Mouse (Mus musculus) thymus, adult 2 months (tissue): Measurements from ENCODE around the gene Akt1s1. TPM values are rescaled to one million over a fixed set of nuclear protein-coding genes. Genes with fewer than 3 reads are reported as not detected.

Experiments
- DNase-seq: peaks from one replicate; pipeline ENCODE4 v3.0.0; 2021
- H3K27ac ChIP-seq: fragments of 200-500 bp; 2 replicates; pipeline ENCODE4 v1.5.1; 2012; ENCODE audit warnings: low read length, control low read depth; ENCODE audit not compliant: control insufficient read depth, insufficient read depth
- H3K27me3 ChIP-seq: fragments of 200-500 bp; 2 replicates; pipeline ENCODE4 v1.6.1; 2012; ENCODE audit warnings: mild to moderate bottlenecking, low read length, moderate library complexity, mixed read lengths; ENCODE audit not compliant: control insufficient read depth, insufficient read depth
- H3K36me3 ChIP-seq: fragments of 200-500 bp; 2 replicates; pipeline ENCODE4 v1.6.1; 2012; ENCODE audit warnings: mild to moderate bottlenecking, low read length, moderate library complexity; ENCODE audit not compliant: control insufficient read depth, insufficient read depth
- H3K4me1 ChIP-seq: fragments of 200-500 bp; replicated peaks from 2 replicates; pipeline ENCODE4 v1.6.1; 2012; ENCODE audit warnings: low read length; ENCODE audit not compliant: control insufficient read depth, insufficient read depth
- H3K4me3 ChIP-seq: fragments of 200-500 bp; 2 replicates; pipeline ENCODE4 v1.5.1; 2012; ENCODE audit warnings: mild to moderate bottlenecking, low read length, control low read depth, moderate library complexity; ENCODE audit not compliant: control insufficient read depth, insufficient read depth
- CTCF ChIP-seq: fragments of 200-500 bp; IDR thresholded peaks from 2 replicates; pipeline ENCODE4 v1.5.1; 2012; ENCODE audit warnings: mild to moderate bottlenecking, control low read depth, low read length, moderate library complexity, borderline replicate concordance; ENCODE audit not compliant: control insufficient read depth, poor library complexity, insufficient read depth; ENCODE audit errors: extremely low read depth
- POLR2A ChIP-seq: fragments of 200-500 bp; IDR thresholded peaks from 2 replicates; pipeline ENCODE4 v1.6.1; 2012; ENCODE audit warnings: mild to moderate bottlenecking, low read length, control low read depth, moderate library complexity; ENCODE audit not compliant: control insufficient read depth, poor library complexity, insufficient read depth; ENCODE audit errors: extremely low read depth
- WGBS: fragments of 180-500 bp; shearing (Covaris S2); methylation state at CpG from one replicate; pipeline ENCODE4 v1.1.7; 2018; 5-methylcytosine and 5-hydroxymethylcytosine counted together
- polyA plus RNA-seq: library from polyadenylated mRNA; depleted of rRNA; stranded (reverse); fragments of >200 nt; gene quantifications from 2 replicates; pipeline ENCODE4 v1.2.3, GENCODE M21; 2012

Akt1s1 gene
- polyA plus RNA-seq, 1 experiment: 91.4 TPM

DNA sequence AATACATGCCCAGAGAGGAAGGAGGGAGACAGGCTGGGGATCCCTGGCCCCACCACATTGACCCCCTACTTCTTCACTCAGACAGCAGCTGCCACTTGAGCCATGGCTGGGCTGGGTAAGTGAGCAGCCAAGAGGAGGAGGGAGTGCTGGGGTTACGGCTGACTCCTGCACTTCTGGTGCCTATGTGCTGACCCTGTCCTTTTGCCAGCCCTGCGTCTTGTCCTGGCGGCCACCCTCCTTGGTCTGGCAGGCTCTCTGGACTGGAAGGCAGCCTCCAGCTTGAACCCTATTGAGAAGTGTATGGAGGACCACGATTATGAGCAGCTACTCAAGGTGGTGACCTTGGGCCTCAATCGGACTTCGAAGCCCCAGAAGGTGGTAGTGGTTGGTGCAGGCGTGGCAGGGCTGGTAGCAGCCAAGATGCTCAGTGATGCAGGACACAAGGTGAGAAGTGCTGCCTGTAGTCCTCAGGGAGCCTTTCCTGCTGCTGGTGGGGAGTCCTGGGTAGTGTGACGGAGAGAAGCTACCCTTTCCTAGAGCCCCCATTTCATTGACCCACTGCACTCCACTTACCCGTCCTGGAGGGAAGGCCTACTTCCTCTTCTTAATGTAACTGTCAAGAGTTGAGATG is 12.3 kb upstream of the Akt1s1 start:
- Histone ChIP-seq H3K4me3 (peak overlapping the region; percentile 19; the same call in 1 of the 2 replicates), H3K4me1 (peaks cover 11% of the 10 kb centered on the region), H3K27ac (no peak overlapping the region), H3K36me3 (peaks cover 3% of the 10 kb centered on the region), H3K27me3 (peaks cover 2% of the 10 kb centered on the region; the same call in 1 of the 2 replicates)
- TF ChIP-seq POLR2A (no peak), CTCF (no peak)
- no peak for DNase-seq
- 90% methylated on average over 9 of the region's 9 CpGs for WGBS

DNA sequence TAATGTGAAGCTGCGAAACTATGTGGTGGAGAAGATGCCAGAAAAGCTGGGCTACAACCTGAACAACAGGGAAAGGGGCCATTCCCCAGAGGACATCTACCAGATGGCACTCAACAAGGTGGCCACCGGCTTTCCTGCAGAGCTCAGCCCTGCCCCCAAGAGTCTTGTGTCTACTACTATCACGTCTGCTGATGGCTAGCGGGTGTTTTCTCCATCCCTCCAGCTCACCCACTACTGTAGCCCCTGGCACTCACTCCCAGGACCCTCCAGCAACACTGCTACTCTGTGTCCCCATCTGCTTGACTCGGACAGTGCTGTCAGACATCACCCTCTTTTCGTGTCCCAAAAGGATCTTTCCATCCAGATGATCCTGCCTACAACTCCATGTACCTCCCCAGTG is 10.7 kb upstream of the Akt1s1 start:
- H3K4me3 ChIP-seq: no peak overlapping the region

DNA sequence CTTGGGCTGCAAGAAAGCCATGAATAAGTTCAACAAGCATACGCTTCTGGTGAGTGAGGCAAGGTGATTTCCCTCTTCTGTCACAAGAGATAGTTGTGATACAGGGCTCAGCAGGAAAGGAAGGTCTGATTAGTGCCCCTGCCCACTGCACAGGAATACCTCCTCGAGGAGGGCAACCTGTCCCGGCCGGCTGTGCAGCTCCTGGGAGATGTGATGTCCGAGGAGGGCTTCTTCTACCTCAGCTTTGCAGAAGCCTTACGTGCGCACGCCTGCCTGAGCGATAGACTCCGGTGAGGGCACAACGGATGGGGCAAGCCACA is 9.7 kb upstream of the Akt1s1 start:
- peaks cover 21% of the 10 kb centered on the region for H3K36me3 ChIP-seq
- H3K4me3 ChIP-seq: peak overlapping the region; percentile 0; the same call in 1 of the 2 replicates
- WGBS: 19% methylated on average over 11 of the region's 11 CpGs
- no peak overlapping the region for H3K27ac ChIP-seq
- H3K4me1 ChIP-seq: peaks cover 11% of the 10 kb centered on the region
- no peak for TF ChIP-seq CTCF
- peaks cover 2% of the 10 kb centered on the region; the same call in 1 of the 2 replicates for H3K27me3 ChIP-seq
- no peak for DNase-seq

More for the DNA sequence above, 10.7 kb upstream of the Akt1s1 start:
- Histone ChIP-seq H3K27me3 (peaks cover 2% of the 10 kb centered on the region; the same call in 1 of the 2 replicates), H3K27ac (no peak overlapping the region), H3K4me1 (peaks cover 11% of the 10 kb centered on the region), H3K36me3 (peaks cover 14% of the 10 kb centered on the region)
- WGBS: 97% methylated on average over 6 of the region's 6 CpGs
- TF ChIP-seq POLR2A (no peak), CTCF (no peak)
- no peak for DNase-seq

DNA sequence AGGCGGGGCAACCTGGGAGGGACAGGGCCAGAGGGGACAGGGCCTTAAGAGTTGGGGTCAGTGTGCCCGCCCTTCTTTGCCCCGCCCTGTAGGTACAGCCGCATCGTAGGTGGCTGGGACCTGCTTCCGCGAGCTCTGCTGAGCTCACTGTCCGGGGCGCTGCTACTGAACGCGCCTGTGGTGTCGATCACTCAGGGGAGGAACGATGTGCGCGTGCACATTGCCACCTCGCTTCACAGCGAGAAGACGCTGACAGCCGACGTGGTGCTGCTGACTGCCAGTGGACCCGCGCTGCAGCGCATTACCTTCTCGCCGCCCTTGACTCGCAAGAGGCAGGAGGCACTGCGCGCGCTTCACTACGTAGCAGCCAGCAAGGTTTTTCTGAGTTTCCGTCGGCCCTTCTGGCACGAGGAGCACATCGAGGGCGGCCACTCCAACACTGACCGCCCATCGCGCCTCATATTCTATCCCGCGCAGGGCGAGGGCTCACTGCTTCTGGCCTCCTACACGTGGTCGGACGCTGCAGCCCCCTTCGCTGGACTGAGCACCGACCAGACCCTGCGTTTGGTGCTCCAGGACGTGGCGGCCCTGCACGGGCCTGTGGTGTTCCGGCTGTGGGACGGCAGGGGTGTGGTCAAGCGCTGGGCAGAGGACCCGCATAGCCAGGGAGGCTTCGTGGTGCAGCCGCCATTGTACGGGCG is 9.2 kb upstream of the Akt1s1 start:
- H3K27me3 ChIP-seq: peaks cover 2% of the 10 kb centered on the region; the same call in 1 of the 2 replicates
- peak; percentile 41 for DNase-seq
- H3K4me3 ChIP-seq: peak overlapping the region; percentile 0
- 7% methylated on average over 58 of the region's 58 CpGs for WGBS
- H3K27ac ChIP-seq: no peak overlapping the region
- H3K36me3 ChIP-seq: peaks cover 23% of the 10 kb centered on the region
- no peak for TF ChIP-seq CTCF
- TF ChIP-seq POLR2A: no peak
- H3K4me1 ChIP-seq: peaks cover 11% of the 10 kb centered on the region

DNA sequence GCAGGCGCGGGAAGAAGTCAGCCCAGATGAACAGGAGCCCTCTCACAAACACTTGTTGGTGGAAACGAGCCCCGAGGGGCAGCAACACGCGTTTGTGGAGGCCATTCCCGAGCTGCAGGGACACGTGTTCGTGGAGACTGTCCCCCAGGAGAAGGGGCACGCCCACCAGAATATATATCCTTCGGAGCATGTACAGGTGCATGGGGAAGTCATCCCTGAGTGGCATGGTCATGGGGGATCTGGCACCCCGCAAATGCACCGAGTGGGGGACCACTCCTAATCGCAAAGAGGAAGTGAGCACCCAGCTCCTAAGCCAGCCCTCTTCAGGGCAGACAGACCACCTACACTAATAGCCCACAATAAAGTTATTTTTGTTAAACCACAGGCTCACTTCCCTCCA is 8.4 kb upstream of the Akt1s1 start:
- Histone ChIP-seq H3K4me3 (no peak overlapping the region), H3K36me3 (peaks cover 24% of the 10 kb centered on the region), H3K27ac (no peak overlapping the region), H3K27me3 (peaks cover 2% of the 10 kb centered on the region; the same call in 1 of the 2 replicates), H3K4me1 (peaks cover 11% of the 10 kb centered on the region)
- DNase-seq: no peak
- 25% methylated on average over 14 of the region's 14 CpGs for WGBS
- TF ChIP-seq POLR2A (no peak), CTCF (no peak)

DNA sequence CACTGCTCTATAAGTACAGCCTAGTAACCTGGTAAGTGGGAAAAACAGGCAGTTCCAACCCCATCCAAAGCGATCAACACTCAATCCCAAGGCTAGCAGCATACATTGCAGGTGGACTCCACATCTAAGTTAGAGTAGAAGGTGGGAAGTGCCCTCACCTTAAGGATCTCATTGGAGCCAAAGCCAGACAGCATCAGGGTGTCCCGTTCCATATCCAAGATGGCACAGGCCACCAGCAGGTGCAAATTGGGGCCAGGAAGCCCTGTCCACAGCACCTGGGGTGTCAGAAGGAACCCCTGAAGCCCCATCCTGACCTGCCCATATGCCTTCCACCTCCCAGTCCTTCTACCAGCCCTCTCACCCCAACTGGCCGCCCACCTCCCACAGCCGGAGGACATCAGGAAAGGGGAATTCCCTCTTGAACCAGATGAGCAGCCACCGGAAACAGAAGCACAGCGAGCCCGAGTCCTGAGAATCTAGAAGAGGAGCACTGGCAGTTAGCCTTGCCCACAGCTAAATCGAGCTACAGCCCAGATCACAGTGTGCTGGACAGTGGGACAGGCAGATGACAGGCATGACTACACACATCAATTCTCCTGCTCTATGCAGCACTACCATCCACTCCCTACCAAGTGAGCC is 6.8 kb upstream of the Akt1s1 start:
- Histone ChIP-seq H3K36me3 (peaks cover 32% of the 10 kb centered on the region), H3K4me3 (no peak overlapping the region), H3K27ac (no peak overlapping the region), H3K27me3 (peaks cover 2% of the 10 kb centered on the region; the same call in 1 of the 2 replicates), H3K4me1 (peaks cover 11% of the 10 kb centered on the region)
- no peak for DNase-seq
- TF ChIP-seq CTCF: no peak
- no peak for TF ChIP-seq POLR2A
- 93% methylated on average over 8 of the region's 8 CpGs for WGBS

DNA sequence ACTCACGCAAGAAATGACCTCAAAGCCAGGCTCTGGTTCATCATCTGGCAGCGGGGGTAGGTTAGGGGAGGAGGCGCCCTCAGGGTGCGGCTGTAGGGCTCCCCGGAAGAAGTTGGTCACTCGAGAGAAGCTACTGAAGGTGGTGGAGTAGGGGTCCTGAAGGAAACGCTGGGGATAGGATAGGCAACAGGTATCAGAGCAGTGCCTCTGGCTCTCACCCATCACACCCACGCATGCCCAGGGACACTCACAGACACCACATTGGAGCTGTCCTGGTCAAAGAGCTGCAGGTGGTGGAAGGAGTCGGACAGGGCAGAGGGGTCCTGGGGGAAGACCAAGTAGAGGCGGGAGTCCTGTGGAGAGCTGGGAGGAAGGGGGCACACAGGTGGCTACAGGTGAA is 3.8 kb upstream of the Akt1s1 start:
- no peak for TF ChIP-seq POLR2A
- no peak for TF ChIP-seq CTCF
- peaks cover 32% of the 10 kb centered on the region for H3K36me3 ChIP-seq

More for the DNA sequence above, 3.8 kb upstream of the Akt1s1 start:
- Histone ChIP-seq H3K27ac (no peak overlapping the region), H3K4me3 (no peak overlapping the region), H3K27me3 (no peaks in the 10 kb centered on the region; the same call in 1 of the 2 replicates), H3K4me1 (peaks cover 11% of the 10 kb centered on the region)
- DNase-seq: no peak
- WGBS: 94% methylated on average over 10 of the region's 10 CpGs
